Mouse (Mus musculus) lung, postnatal 0 days (tissue): ENCODE measurements around the gene Atp2c2.
A peak's percentile ranks its signal among the peaks of the same experiment; 100 is the strongest.

Experiments
- CTCF ChIP-seq: IDR thresholded peaks from 2 replicates; pipeline ENCODE4 v1.5.1; 2016; ENCODE audit warnings: antibody characterized with exemption, mild to moderate bottlenecking
- EP300 ChIP-seq: IDR thresholded peaks from 2 replicates; pipeline ENCODE4 v1.6.1; 2016; ENCODE audit warnings: antibody characterized with exemption, mild to moderate bottlenecking, control low read depth

- no peak for TF ChIP-seq EP300
- TF ChIP-seq CTCF, result peak; percentile 4; the same call in 1 of the 2 replicates
These were observed 78.0 kb downstream of the Atp2c2 start for GRCm38 (mm10) chr8:119777765-119778164.
